Mouse (Mus musculus): ENCODE measurements around the gene Sfpq.

Gene Sfpq

GRCm38 (mm10) chr4:127027228-127028190, 6.4 kb downstream of the Sfpq start:
- peak; percentile 59 to 65 for DNase-seq

- no peak for DNase-seq
These were observed 16.0 kb downstream of the Sfpq start for GRCm38 (mm10) chr4:127037158-127037557.

GRCm38 (mm10) chr4:127037908-127038827, 17.0 kb downstream of the Sfpq start:
- DNase-seq = no peak

GRCm38 (mm10) chr4:127038828-127039349, 17.8 kb downstream of the Sfpq start:
- no peak for DNase-seq

GRCm38 (mm10) chr4:127039871-127040483, 18.9 kb downstream of the Sfpq start:
- no peak for DNase-seq

- no peak for DNase-seq
These were observed 22.4 kb downstream of the Sfpq start for GRCm38 (mm10) chr4:127043540-127043939.

GRCm38 (mm10) chr4:127051121-127051520, 30.0 kb downstream of the Sfpq start:
- no peak for DNase-seq

GRCm38 (mm10) chr4:127053071-127053470, 31.9 kb downstream of the Sfpq start:
- no peak for DNase-seq

GRCm38 (mm10) chr4:127054522-127055198, 33.5 kb downstream of the Sfpq start:
- DNase-seq = no peak

GRCm38 (mm10) chr4:127060585-127061290, 39.6 kb downstream of the Sfpq start, which contains the start of gene Zmym1:
Gene Zmym1, minus strand, starts transcription at chr4:127061152.
- peak; percentile 91 to 92 for DNase-seq

GRCm38 (mm10) chr4:127064051-127064450, 42.9 kb downstream of the Sfpq start:
- DNase-seq = no peak

- DNase-seq = no peak
These were observed 53.8 kb downstream of the Sfpq start for GRCm38 (mm10) chr4:127074915-127075314.

GRCm38 (mm10) chr4:127076875-127077548, 55.9 kb downstream of the Sfpq start, which contains the start of gene Zmym6:
Gene Zmym6, plus strand, starts transcription at chr4:127077383.
- DNase-seq = peak; percentile 95 to 96

GRCm38 (mm10) chr4:127080806-127081205, 59.7 kb downstream of the Sfpq start:
- DNase-seq = no peak

- no peak for DNase-seq
These were observed 62.0 kb downstream of the Sfpq start for GRCm38 (mm10) chr4:127083131-127083530.

- no peak for DNase-seq
These were observed 64.6 kb downstream of the Sfpq start for GRCm38 (mm10) chr4:127085761-127086160.

Measured in cerebellum, adult 18-20 months (tissue).